Mouse (Mus musculus): Measurements from ENCODE around the gene Nbas.

Gene Nbas

DNA sequence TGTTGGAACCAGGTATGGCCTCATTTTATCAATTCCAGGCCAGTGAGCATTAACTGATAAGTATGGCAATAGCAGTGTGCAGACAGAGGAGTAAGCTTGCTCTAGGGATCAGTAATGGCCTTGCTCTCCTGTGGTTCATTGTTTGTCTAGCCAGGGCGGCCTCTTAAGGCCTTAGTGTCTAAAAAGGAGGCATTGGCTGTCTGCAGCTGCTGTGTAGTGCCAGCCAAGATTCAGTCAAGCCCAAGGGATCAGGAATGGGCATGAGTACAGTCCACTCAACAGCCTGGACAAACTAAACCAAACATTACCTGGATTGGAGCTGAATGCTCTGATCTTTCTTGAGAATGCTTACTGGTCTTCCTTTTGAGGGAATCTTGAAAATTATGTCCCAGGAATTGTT is 120.7 kb downstream of the Nbas start:
- no peak for DNase-seq (ENCODE audit: low read depth)

DNA sequence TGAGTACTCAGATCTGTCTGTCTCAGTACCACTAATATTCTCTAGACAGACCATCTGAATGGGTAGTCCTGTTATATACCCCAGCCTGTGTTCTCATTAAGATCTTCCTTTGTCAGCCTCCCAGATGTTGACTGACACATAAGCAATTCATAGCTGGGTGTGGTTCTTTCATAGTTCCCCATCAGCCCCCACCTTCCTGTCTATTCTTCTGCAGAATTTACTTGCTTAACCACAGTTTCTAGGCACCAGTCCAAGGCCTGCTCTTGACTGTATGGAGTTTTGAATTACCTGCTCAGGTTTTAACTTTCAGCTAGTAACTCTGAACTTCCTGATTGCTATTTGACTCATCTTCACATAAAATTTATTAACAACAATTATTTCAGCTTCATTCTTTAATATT is 141.3 kb downstream of the Nbas start:
- peak; percentile 49 for DNase-seq (ENCODE audit: low read depth)

- no peak for DNase-seq (ENCODE audit: low read depth)
Observed at GRCm38 (mm10) chr12:13418651-13419050, 149.7 kb downstream of the Nbas start.

DNA sequence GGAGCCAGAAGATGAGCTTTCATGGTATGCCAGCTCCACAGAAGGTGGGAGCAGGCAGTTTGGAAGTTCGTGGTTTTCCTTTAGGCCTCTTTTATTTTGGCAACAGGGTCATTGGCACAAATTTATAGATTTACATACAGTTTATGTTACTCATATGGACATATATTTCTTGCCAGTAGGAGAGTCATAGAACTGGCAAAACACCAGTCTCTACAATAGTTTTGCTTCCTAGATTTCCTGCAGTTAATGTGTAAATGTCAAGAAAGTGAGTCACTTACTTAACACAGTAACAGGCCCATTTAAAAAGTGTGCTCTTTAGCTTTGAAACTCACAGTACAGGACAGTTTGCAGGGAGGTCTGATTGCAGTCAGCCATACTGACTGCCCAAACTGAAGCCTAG is 161.3 kb downstream of the Nbas start:
- DNase-seq (ENCODE audit: low read depth), result no peak

DNA sequence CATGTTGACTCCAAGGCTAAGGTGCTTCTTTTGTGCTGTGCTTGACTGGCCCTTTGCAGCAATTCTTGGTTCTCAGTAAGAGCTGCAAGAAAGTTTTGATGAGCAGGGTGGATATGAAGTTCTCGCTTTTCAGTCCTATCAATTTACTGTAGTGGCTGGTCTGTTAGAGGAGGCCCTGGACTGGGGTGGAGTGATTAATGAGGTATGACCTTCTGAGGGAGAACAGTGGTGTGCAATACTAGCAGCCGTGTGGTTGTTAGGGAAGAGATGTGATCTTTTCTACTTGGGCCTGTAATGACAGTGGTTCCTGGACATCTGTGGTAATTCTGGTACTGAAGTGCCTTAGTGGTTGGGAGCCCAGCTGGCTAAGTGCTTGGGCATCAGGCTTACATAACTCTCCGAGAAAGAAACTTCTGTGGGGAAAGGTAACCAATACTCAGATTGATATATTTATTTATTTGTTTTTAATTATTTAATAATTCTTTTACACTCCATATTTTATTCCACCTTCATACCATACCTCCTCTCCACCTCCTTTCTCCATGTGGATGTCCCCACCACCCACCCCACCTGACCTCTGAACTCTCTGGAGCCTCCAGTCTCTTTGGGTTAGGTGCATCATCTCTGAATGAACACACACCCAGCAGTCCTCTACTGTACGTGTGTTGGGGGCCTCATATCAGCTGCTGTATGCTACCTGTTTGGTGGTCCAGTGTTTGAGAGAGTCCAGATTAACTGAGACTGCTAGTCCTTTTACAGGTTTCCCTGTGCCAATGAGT is 175.9 kb downstream of the Nbas start:
- DNase-seq (ENCODE audit: low read depth), result no peak

DNA sequence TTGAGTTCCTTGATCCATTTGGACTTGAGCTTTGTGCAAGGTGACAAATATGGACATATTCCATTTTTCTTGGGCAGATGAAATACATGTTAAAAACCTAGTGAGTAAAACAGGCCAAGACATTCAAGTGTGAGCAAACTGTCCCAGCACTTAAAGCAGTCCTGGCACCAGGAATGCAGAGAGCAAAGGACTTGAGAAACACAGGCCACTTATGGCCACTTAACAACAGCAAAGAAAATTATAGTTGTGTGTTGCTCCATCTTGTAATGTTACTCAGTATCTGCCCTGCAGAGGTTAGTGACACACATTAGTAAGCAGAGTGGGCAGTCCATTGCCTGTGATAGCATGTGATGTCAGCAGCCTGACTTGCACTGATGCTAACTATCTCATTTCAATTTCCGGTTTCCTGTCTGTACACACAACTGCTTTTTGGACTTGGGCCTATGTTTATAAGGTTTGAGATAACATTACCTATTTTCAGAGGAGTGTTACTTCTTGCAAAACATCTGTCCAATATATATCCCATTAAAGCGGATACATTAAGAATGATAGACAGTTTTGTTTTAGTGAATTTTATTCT is 176.6 kb downstream of the Nbas start:
- no peak for DNase-seq (ENCODE audit: low read depth)

DNA sequence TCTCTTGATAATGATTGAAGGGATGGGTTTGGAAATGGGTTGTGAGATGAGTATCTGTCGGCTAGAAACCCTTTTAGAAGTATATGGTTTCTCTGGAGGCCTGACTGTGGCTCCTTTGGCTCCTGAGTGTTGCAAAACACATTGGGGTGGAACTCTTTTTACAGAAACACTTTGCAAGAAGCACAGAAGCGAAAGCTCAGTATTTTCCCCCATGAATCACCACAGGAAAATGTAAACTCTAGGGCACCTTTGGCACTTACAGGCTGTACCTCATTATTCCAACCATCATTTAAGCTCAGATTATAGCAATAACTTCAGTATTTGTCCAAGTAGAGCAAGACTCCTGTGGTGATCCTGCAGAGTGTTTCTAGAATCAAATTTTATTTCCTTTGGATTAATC is 180.0 kb downstream of the Nbas start:
- DNase-seq (ENCODE audit: low read depth), result no peak

DNA sequence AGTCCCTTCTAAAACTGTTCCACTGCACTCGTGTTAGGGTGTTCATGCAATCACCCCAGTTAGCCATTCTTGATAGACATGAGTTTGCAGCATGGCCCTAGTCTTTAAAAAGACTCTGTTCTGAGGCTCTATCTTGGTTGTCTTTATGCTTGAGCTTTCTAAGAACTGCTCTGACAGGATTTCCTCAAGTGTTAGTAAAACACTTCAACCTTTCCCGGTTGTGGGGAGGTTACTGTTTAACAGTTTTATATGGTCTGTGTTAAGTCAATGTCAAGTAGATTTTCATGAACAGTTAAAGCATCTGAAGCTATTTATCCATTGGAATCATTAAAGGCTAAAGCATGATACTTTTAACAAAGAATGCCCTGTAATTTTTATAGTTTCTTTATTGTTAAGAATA is 183.1 kb downstream of the Nbas start:
- no peak for DNase-seq (ENCODE audit: low read depth)

DNA sequence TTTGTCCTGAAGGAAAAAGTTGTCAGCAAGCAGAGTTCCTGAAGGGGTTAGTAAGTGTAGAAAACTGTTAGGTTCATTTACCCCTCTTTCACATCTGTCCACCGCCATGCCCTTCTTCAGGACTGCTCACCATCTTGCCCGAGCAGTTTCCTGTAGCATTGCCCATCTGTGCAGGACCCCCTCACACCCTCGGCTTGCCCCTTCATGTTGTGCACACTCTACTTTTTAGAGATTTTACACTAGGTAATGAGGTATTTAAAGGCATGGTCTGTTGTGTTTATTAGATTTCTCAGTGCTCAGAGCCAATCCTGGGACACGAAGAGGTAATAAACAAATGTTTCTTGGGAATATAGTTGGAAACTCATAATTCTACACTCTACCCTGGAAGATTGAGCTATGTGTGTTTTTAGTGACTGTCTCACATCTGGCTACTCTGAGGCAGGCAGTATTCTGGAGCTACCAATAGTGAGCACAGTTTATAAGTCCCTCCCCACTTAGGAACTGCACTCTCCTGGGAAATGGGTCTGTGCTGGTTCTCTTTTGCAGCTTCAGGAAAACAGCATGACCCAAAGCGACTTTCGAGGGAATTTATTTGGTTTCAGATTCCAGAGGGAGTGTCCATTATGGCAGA is 191.4 kb downstream of the Nbas start:
- no peak for DNase-seq (ENCODE audit: low read depth)

DNA sequence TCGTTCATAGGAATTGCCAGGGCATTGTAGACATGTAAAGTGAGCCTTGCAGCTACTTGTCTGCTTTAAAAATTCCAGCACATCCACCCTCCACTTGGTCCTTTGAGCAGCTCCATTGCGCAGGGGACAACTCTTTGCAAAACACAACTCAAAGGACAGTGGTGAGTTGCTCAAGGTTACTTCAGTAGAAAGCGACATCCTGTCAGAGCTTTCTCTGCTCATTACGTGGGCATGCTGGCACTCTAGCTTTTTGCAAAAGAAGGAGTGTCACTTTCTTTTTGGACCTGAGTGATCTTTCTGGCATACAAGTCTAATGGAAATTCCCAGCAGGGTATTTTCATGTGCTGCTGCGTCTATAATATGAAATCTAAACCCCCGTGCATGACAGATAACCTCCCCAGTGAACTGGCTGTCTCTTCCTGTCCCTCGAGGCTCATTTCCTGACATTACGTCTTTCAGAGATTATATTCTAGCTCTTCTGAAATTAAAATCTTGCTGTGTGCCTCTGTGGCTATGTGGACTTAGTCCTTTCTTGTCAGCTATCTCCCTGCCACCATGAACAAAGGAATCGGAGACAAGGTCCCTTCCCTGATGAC is 192.7 kb downstream of the Nbas start:
- DNase-seq (ENCODE audit: low read depth), result peak; percentile 25

DNA sequence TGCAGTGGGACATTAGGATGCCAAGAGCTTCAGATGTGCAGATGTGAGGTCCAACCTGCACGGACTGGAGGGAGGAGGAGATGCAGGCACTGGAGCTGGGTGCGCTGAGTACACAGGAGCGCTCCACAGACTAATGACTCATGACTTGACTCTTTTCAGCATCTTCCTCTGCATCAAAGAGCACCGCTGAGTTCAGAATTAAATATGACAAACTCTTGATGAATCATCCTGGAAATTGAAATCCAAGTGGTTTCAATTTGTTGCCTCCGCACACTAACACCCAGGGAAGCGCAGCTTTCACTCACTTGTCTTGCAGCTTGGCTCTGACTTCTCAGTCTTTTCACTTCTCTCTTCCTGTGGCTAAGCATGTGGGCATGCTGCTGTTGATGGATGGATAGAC is 193.5 kb downstream of the Nbas start:
- no peak for DNase-seq (ENCODE audit: low read depth)

DNA sequence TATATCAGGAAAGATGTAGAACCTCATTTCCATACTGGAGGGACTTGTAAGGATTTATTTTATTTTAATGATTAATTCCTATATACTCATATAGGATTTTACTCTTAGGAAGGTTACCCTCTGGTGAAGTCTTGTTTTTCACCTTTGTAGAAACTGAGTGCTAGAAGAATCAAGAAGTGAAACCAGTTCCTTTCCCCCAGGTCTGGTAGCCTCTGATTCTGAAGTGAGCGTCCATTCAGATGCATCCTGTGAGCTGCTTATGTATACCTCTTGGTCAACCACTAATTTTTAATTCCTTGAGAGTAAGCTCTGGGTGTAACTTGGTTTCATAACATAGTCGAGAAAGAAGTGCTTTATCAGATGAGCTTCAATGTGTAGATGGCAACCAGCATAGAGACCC is 196.6 kb downstream of the Nbas start:
- DNase-seq (ENCODE audit: low read depth), result no peak

DNA sequence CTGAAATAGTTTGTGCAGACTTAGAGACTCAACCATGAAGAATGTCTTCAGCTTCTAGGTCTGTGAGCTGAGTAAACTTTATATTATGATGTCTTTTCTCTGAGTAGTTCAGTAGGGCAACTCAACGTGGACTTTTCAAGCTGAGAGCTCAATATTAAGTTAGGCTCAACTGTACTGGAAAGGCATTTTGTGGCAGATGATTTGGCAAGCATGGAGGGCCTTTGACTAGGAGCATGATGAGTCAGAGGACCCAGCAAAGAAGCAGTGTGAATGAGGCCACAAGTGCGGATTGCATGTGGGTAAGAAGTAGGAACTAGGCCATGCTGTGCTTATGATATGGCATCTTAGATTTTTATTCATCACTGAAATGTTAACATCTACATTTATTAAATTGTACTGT is 205.9 kb downstream of the Nbas start:
- DNase-seq (ENCODE audit: low read depth), result no peak

DNA sequence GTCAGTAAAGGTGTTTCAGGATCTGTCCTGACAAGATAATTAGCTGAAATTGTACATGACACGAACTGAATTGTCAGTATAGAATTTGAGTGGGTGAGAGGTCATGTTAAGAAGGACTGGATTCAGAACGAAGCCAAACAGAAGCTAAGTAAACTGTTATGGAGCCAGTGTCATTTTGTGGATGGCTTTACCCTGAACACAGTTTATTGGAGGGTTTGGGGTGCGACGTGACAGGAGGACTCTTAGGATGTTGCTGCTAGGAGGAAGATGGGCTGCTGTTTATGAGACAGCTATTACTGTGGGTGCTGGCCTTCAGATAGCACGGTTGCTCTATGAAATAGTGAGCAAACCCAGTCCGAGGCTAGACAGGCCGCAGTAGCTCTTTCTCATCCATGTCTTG is 210.2 kb downstream of the Nbas start:
- no peak for DNase-seq (ENCODE audit: low read depth)

- DNase-seq (ENCODE audit: low read depth), result no peak
Observed at GRCm38 (mm10) chr12:13486278-13486677, 217.3 kb downstream of the Nbas start.

- no peak for DNase-seq (ENCODE audit: low read depth)
Observed at GRCm38 (mm10) chr12:13497211-13497610, 228.3 kb downstream of the Nbas start.

GRCm38 (mm10) chr12:13499237-13499889 is 230.4 kb downstream of the Nbas start:
- DNase-seq (ENCODE audit: low read depth), result no peak

DNA sequence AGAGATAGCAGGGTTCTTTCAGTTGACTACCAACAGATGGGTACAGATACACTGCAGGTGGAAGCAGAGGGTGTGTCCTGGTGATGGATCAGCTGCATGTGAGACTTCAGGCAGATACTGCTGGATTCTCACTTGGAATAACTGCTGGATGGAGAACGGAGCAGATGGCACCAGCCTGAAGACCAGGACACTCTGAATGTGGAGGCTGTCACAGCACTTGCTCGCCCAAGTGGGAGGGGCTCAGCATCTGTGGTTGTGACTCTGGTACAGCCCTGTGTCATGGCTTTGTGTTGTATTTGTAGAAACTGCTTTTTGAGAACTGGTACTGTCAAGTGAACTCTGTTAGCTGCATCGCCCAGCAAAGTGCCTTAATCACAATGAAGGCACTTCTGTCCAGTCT is 231.3 kb downstream of the Nbas start:
- DNase-seq (ENCODE audit: low read depth), result no peak

- DNase-seq (ENCODE audit: low read depth), result no peak
Observed at GRCm38 (mm10) chr12:13504771-13505444, 236.0 kb downstream of the Nbas start.

GRCm38 (mm10) chr12:13518082-13518481 is 249.1 kb downstream of the Nbas start:
- peak; percentile 63 for DNase-seq (ENCODE audit: low read depth)

DNA sequence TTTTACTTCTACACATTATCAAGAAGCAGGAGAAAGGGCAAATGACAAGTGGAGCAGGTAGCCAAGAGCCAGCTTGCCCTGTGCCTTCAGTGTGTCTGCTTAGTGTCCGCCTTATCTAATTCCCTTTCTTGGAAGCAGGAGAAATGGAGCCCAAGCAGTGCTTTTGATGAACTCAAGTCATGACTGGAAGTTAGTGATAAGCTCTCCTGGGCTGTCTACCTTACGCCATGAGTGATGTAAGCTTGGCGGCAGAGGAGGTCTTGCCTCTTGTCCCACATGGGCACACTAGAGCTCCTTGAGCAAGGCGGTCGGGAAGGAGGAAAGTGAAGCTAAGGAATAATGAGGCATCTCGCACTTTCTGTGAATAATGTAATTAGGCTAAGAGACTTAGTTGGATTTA is 250.5 kb downstream of the Nbas start:
- no peak for DNase-seq (ENCODE audit: low read depth)

DNA sequence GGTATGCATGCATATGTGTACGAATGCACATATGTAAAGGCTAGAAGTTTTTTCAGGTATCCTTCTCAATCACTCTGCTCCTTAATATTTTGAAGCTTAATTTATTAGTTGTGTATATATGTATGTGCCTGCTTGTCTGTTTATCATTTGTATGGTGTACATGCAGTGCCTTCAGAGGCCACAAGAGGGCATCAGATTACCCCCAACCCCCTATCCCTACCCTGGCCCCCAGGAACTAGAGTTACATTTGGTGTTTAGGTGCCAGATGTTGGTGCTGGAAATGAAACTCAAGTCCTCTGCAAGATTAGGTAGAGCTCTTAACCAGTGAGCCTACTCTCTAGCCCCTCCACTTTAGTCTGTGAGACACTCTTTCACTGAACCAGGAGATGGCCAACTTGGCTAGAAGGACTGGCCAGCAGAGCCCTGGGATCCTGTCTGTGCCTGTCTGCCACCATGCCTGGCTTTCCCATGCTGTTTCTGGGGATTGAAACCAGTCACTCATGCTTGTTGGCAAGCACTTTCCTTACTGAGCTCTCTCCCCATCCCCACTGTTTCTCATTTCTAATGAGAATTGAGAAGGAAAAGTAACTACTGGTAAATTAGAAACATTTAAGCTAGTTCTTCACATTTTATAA is 263.9 kb downstream of the Nbas start:
- DNase-seq (ENCODE audit: low read depth), result peak; percentile 35
